ENCODE assay signal across 27 mouse cellular contexts in the genomic region with DNA sequence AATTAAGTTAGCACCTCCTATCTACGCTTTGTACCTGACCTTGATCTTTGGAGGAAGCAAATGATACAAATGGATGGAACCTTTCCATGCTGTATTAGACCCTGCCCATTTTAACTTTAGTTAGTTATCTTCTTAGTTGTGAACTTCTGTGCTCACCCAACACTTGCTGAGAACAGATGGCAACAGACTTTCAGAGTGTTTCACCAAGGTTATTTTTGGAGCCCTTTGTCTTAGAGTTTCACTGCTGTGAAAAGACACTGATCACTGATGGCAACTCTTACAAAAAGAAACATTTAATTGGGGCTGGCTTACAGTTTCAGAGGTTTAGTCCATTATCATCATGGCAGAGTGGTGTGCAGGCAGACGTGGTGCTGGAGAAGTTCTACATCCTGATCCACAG.
"Had no signal": no experiment of that assay in that cellular context is flagged by ENCODE, and none has a peak within 500 bp of the region (broad histone marks: within the 10 kb centered on the region; RNA-seq: fewer than 3 reads in every experiment).

No protein-coding gene starts in this region.

- ATAC-seq: forebrain, embryonic 13.5 days; forebrain, embryonic 14.5 days; forebrain, embryonic 15.5 days; forebrain, embryonic 16.5 days; forebrain, postnatal 0 days had no signal

- H3K9me3 ChIP-seq: embryonic facial prominence, embryonic 10.5 days; embryonic facial prominence, embryonic 12.5 days; embryonic facial prominence, embryonic 13.5 days; embryonic facial prominence, embryonic 15.5 days; forebrain, embryonic 10.5 days; forebrain, embryonic 12.5 days; forebrain, embryonic 13.5 days; forebrain, embryonic 15.5 days had no signal

- DNase-seq: cerebellum, adult 8-10 months; cerebellum, adult 9-10 months; cerebellum, adult 9-11 months; cerebellum, postnatal 10 days; cerebellum, postnatal 14 days; cerebellum, postnatal 25 days; cerebellum, postnatal 36 days; embryo, embryonic 11 days; forebrain, postnatal 0 days; gastrocnemius, adult 2 months; gastrocnemius, postnatal 10 days; gastrocnemius, postnatal 14 days; gastrocnemius, postnatal 25 days; gastrocnemius, postnatal 36 days; heart, adult 18-20 months; heart, adult 2 months had no signal

- H3K4me2 ChIP-seq: embryonic facial prominence, embryonic 12.5 days; embryonic facial prominence, embryonic 13.5 days; embryonic facial prominence, embryonic 15.5 days; forebrain, embryonic 12.5 days; forebrain, embryonic 13.5 days; forebrain, embryonic 15.5 days had no signal

- H3K9ac ChIP-seq: embryonic facial prominence, embryonic 12.5 days; embryonic facial prominence, embryonic 13.5 days; embryonic facial prominence, embryonic 15.5 days; forebrain, embryonic 12.5 days; forebrain, embryonic 13.5 days; forebrain, embryonic 15.5 days; forebrain, postnatal 0 days had no signal

- H3K27ac ChIP-seq: embryonic facial prominence, embryonic 10.5 days; embryonic facial prominence, embryonic 12.5 days; embryonic facial prominence, embryonic 13.5 days; embryonic facial prominence, embryonic 15.5 days; forebrain, embryonic 10.5 days; forebrain, embryonic 12.5 days; forebrain, embryonic 13.5 days; forebrain, embryonic 15.5 days; gastrocnemius, adult 2 months; heart, adult 2 months had no signal

- H3K27me3 ChIP-seq: embryonic facial prominence, embryonic 12.5 days; embryonic facial prominence, embryonic 13.5 days; embryonic facial prominence, embryonic 15.5 days; forebrain, embryonic 12.5 days; forebrain, embryonic 13.5 days; forebrain, embryonic 15.5 days had no signal

- H3K4me1 ChIP-seq: embryonic facial prominence, embryonic 12.5 days; embryonic facial prominence, embryonic 13.5 days; embryonic facial prominence, embryonic 15.5 days had no signal

- H3K4me3 ChIP-seq: embryonic facial prominence, embryonic 10.5 days; embryonic facial prominence, embryonic 12.5 days; embryonic facial prominence, embryonic 13.5 days; embryonic facial prominence, embryonic 15.5 days; erythroblast, embryonic 14.5 days; forebrain, embryonic 10.5 days; forebrain, embryonic 12.5 days; forebrain, embryonic 13.5 days; forebrain, embryonic 15.5 days; gastrocnemius, adult 2 months; heart, adult 2 months had no signal

- H3K36me3 ChIP-seq: embryonic facial prominence, embryonic 10.5 days; embryonic facial prominence, embryonic 12.5 days; embryonic facial prominence, embryonic 13.5 days; embryonic facial prominence, embryonic 15.5 days; forebrain, embryonic 10.5 days; forebrain, embryonic 12.5 days; forebrain, embryonic 15.5 days had no signal
